Mouse (Mus musculus) erythroblast, embryonic 14.5 days (primary cell): Measurements from ENCODE around the gene Acyp1. TPM values are rescaled to one million over a fixed set of nuclear protein-coding genes. Genes with fewer than 3 reads are reported as not detected.

Source experiments
- H3K27me3 ChIP-seq: 2 replicates; pipeline ENCODE4 v1.6.1; 2012; ENCODE audit warnings: inconsistent platforms; ENCODE audit not compliant: control insufficient read depth
- H3K36me3 ChIP-seq: 2 replicates; pipeline ENCODE4 v1.6.1; 2012; ENCODE audit warnings: mild to moderate bottlenecking, inconsistent platforms; ENCODE audit not compliant: control insufficient read depth
- H3K4me1 ChIP-seq: 2 replicates; pipeline ENCODE4 v1.6.1; 2012; ENCODE audit warnings: inconsistent platforms; ENCODE audit not compliant: control insufficient read depth
- H3K4me3 ChIP-seq: replicated peaks from 2 replicates; pipeline ENCODE3; 2012; ENCODE audit warnings: moderate library complexity, mild to moderate bottlenecking, inconsistent platforms
- H3K9me3 ChIP-seq: 2 replicates; pipeline ENCODE4 v1.6.1; 2012; ENCODE audit warnings: low read length, inconsistent platforms, mixed read lengths; ENCODE audit not compliant: control insufficient read depth
- GATA1 ChIP-seq: IDR thresholded peaks from 2 replicates; pipeline ENCODE4 v1.6.1; 2012; ENCODE audit warnings: low read length, inconsistent platforms, mixed read lengths
- TAL1 ChIP-seq: IDR thresholded peaks from 3 replicates; pipeline ENCODE4 v1.6.1; 2012; ENCODE audit warnings: low read length, inconsistent platforms, mixed read lengths
- polyA plus RNA-seq: library from polyadenylated mRNA; stranded (reverse); fragments of >175 nt; gene quantifications from 2 replicates; pipeline ENCODE4 v1.2.3, GENCODE M21; 2012

Acyp1 gene
- polyA plus RNA-seq = 7.4 and 10.0 TPM in 2 replicates

- TF ChIP-seq GATA1 (no peak), TAL1 (no peak)
- H3K4me3 ChIP-seq = peak within 1 kb of the TSS; percentile 65
Measured at GRCm38 (mm10) chr12:85287809-85288485, at the start of gene Acyp1. TSS of gene Acyp1 (minus strand) at chr12:85288438.

GRCm38 (mm10) chr12:85337567-85338311, 49.5 kb upstream of the Acyp1 start:
- peaks cover 55% of the 10 kb centered on the region for H3K36me3 ChIP-seq
- TF ChIP-seq TAL1 = no peak
- no peak for TF ChIP-seq GATA1

More at GRCm38 (mm10) chr12:85287809-85288485, at the start of gene Acyp1:
- Histone ChIP-seq H3K36me3 (no peaks in the 10 kb centered on the region), H3K4me1 (peaks cover 15% of the 10 kb centered on the region), H3K9me3 (no peaks in the 10 kb centered on the region), H3K27me3 (peaks cover 31% of the 10 kb centered on the region)

GRCm38 (mm10) chr12:85330153-85330552, 41.9 kb upstream of the Acyp1 start:
- no peak for TF ChIP-seq GATA1
- TF ChIP-seq TAL1 = no peak
- Histone ChIP-seq H3K9me3 (no peaks in the 10 kb centered on the region), H3K4me1 (no peaks in the 10 kb centered on the region), H3K27me3 (no peaks in the 10 kb centered on the region), H3K4me3 (no peak overlapping the region), H3K36me3 (peaks cover 88% of the 10 kb centered on the region)

More at GRCm38 (mm10) chr12:85337567-85338311, 49.5 kb upstream of the Acyp1 start:
- Histone ChIP-seq H3K9me3 (no peaks in the 10 kb centered on the region), H3K4me3 (peak overlapping the region; percentile 97), H3K27me3 (no peaks in the 10 kb centered on the region), H3K4me1 (peaks cover 34% of the 10 kb centered on the region)

- Histone ChIP-seq H3K4me3 (no peak overlapping the region), H3K9me3 (no peaks in the 10 kb centered on the region), H3K36me3 (peaks cover 98% of the 10 kb centered on the region), H3K27me3 (no peaks in the 10 kb centered on the region), H3K4me1 (peaks cover 7% of the 10 kb centered on the region)
- TF ChIP-seq TAL1 (no peak), GATA1 (no peak)
Measured at GRCm38 (mm10) chr12:85308651-85309050, 20.4 kb upstream of the Acyp1 start.

- no peaks in the 10 kb centered on the region for H3K27me3 ChIP-seq
- H3K36me3 ChIP-seq = peaks cover 98% of the 10 kb centered on the region
- peak overlapping the region; percentile 50 for H3K4me3 ChIP-seq
- TF ChIP-seq TAL1 (no peak), GATA1 (no peak)
- H3K9me3 ChIP-seq = no peaks in the 10 kb centered on the region
- H3K4me1 ChIP-seq = peaks cover 7% of the 10 kb centered on the region
Measured at GRCm38 (mm10) chr12:85305247-85305892, 17.1 kb upstream of the Acyp1 start.

- TF ChIP-seq GATA1 (no peak), TAL1 (no peak)
- H3K36me3 ChIP-seq = peaks cover 98% of the 10 kb centered on the region
- no peaks in the 10 kb centered on the region for H3K27me3 ChIP-seq
- H3K4me3 ChIP-seq = no peak overlapping the region
- H3K9me3 ChIP-seq = no peaks in the 10 kb centered on the region
- H3K4me1 ChIP-seq = peaks cover 7% of the 10 kb centered on the region
Measured at GRCm38 (mm10) chr12:85304725-85305124, 16.5 kb upstream of the Acyp1 start.

- no peaks in the 10 kb centered on the region for H3K9me3 ChIP-seq
- H3K4me3 ChIP-seq = no peak overlapping the region
- H3K36me3 ChIP-seq = peaks cover 89% of the 10 kb centered on the region
- TF ChIP-seq GATA1 (no peak), TAL1 (no peak)
- H3K4me1 ChIP-seq = peaks cover 7% of the 10 kb centered on the region
- H3K27me3 ChIP-seq = no peaks in the 10 kb centered on the region
Measured at GRCm38 (mm10) chr12:85303256-85303655, 15.0 kb upstream of the Acyp1 start.

GRCm38 (mm10) chr12:85298835-85299180, 10.6 kb upstream of the Acyp1 start:
- H3K4me1 ChIP-seq = no peaks in the 10 kb centered on the region
- H3K27me3 ChIP-seq = no peaks in the 10 kb centered on the region; the same call in 1 of the 2 replicates
- H3K4me3 ChIP-seq = no peak overlapping the region
- TF ChIP-seq TAL1 = no peak
- no peak for TF ChIP-seq GATA1
- H3K9me3 ChIP-seq = no peaks in the 10 kb centered on the region; the same call in 1 of the 2 replicates
- H3K36me3 ChIP-seq = peaks cover 45% of the 10 kb centered on the region
